Mouse (Mus musculus) neural tube, embryonic 15.5 days (tissue): Measurements from ENCODE around the gene Selenof. TPM values are rescaled to one million over a fixed set of nuclear protein-coding genes. Genes with fewer than 3 reads are reported as not detected.

Source experiments
- ATAC-seq: fragments of 200-750 bp; cut with Nextera tagmentation; 2 replicates; pipeline ENCODE4 v1.8.0; 2017; ENCODE audit warnings: mild to moderate bottlenecking, moderate TSS enrichment, moderate library complexity; ENCODE audit not compliant: low FRiP score
- H3K27ac ChIP-seq: fragments of 300-500 bp; sonication (generic); replicated peaks from 2 replicates; pipeline ENCODE4 v1.5.1; 2015; ENCODE audit warnings: mild to moderate bottlenecking, inconsistent platforms
- H3K27me3 ChIP-seq: fragments of 300-500 bp; sonication (generic); replicated peaks from 2 replicates; pipeline ENCODE4 v1.6.1; 2015; ENCODE audit warnings: inconsistent platforms
- H3K36me3 ChIP-seq: fragments of 300-500 bp; sonication (generic); 2 replicates; pipeline ENCODE4 v1.6.1; 2015; ENCODE audit warnings: inconsistent platforms
- H3K4me1 ChIP-seq: fragments of 300-500 bp; sonication (generic); 2 replicates; pipeline ENCODE4 v1.6.1; 2015; ENCODE audit warnings: inconsistent platforms
- H3K4me2 ChIP-seq: fragments of 300-500 bp; sonication (generic); 2 replicates; pipeline ENCODE4 v1.6.1; 2015; ENCODE audit warnings: inconsistent platforms, mild to moderate bottlenecking, moderate library complexity
- H3K4me3 ChIP-seq: fragments of 300-500 bp; sonication (generic); replicated peaks from 2 replicates; pipeline ENCODE4 v1.5.1; 2015; ENCODE audit warnings: mild to moderate bottlenecking, inconsistent platforms
- H3K9ac ChIP-seq: fragments of 300-500 bp; sonication (generic); replicated peaks from 2 replicates; pipeline ENCODE4 v1.6.1; 2015; ENCODE audit warnings: mild to moderate bottlenecking, inconsistent platforms
- H3K9me3 ChIP-seq: fragments of 300-500 bp; sonication (generic); replicated peaks from 2 replicates; pipeline ENCODE4 v1.6.1; 2016; ENCODE audit warnings: inconsistent platforms
- WGBS: fragments of 180-500 bp; shearing (Covaris S2); methylation state at CpG from one replicate; pipeline ENCODE4 v1.1.7; 2015; ENCODE audit warnings: mixed read lengths; 5-methylcytosine and 5-hydroxymethylcytosine counted together
- polyA plus RNA-seq: library from polyadenylated mRNA; unstranded; fragments of >200 nt; fragmentation: Nextera tagmentation; extraction: Ambion mirVana; gene quantifications from 2 replicates; pipeline ENCODE4 v1.2.1, GENCODE M21; 2015

Selenof gene
- 598 and 611 TPM in 2 replicates for polyA plus RNA-seq

DNA sequence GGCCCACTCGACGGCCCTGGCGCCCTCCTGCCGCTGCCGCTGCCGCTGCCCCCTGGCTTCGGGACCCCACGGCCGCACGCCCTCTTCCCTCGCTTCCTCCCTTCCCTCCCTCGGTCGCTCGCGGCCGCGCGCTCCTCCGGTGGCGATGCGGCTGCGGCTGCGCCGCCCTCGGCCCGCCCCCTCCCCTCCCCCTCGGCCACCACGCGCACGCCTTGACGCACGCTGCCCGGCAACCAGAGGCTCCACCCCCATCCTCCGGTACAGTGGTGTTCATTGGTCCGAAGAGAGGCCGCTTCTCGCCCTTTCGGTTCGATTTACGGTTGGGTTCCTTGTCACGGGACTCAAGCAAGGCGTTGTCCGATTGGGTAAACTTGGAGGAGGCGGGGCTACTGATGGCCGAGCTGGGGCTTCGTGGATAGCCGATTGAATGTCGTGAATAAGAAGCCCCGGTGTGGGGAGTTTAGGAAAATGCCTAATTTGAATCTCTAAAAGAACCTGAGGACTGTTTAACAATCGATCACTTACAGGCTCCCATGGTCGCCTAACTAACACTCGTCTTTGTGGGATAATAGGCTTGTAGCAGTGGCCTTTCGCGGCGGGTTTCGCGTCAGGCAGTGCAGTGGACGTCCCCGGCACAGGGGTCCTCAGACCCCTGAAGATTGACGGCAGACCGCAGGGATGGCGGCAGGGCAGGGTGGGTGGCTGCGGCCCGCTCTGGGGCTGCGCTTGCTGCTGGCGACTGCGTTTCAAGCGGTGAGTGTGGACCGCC is at the start of gene Selenof, which contains the start of gene Hs2st1:
Gene Selenof, plus strand, starts transcription at position 258 of the 769 bp plus-strand sequence.
Gene Hs2st1, minus strand, starts transcription at position 135 of the 769 bp plus-strand sequence.
- Histone ChIP-seq H3K4me2 (peak within 1 kb of the TSS; percentile 79), H3K4me1 (peaks cover 47% of the 10 kb centered on the region)
- WGBS = under 1% methylated on average over 65 of the region's 69 CpGs

GRCm38 (mm10) chr3:144527918-144528317 is 42.2 kb upstream of the Selenof start:
- 93% methylated on average over 7 of the region's 7 CpGs for WGBS

More for the DNA sequence above, at the start of gene Selenof, which contains the start of gene Hs2st1:
- Histone ChIP-seq H3K27ac (peak within 1 kb of the TSS; percentile 98), H3K36me3 (no peaks in the 10 kb centered on the region), H3K27me3 (no peaks in the 10 kb centered on the region), H3K9me3 (no peaks in the 10 kb centered on the region), H3K4me3 (peak within 1 kb of the TSS; percentile 62), H3K9ac (peak within 1 kb of the TSS; percentile 89)
- peak; percentile 99 for ATAC-seq

GRCm38 (mm10) chr3:144531023-144531422 is 39.1 kb upstream of the Selenof start:
- 50% methylated on average over 5 of the region's 5 CpGs for WGBS
- Histone ChIP-seq H3K4me3 (no peak overlapping the region), H3K9ac (no peak overlapping the region), H3K9me3 (no peaks in the 10 kb centered on the region), H3K27me3 (no peaks in the 10 kb centered on the region), H3K4me1 (peaks cover 17% of the 10 kb centered on the region), H3K27ac (no peak overlapping the region), H3K4me2 (no peak overlapping the region), H3K36me3 (no peaks in the 10 kb centered on the region)
- ATAC-seq = no peak

More at GRCm38 (mm10) chr3:144527918-144528317, 42.2 kb upstream of the Selenof start:
- Histone ChIP-seq H3K4me2 (no peak overlapping the region), H3K9ac (no peak overlapping the region), H3K27ac (no peak overlapping the region), H3K9me3 (no peaks in the 10 kb centered on the region), H3K27me3 (no peaks in the 10 kb centered on the region), H3K4me3 (no peak overlapping the region), H3K4me1 (peaks cover 17% of the 10 kb centered on the region), H3K36me3 (no peaks in the 10 kb centered on the region)
- no peak for ATAC-seq

DNA sequence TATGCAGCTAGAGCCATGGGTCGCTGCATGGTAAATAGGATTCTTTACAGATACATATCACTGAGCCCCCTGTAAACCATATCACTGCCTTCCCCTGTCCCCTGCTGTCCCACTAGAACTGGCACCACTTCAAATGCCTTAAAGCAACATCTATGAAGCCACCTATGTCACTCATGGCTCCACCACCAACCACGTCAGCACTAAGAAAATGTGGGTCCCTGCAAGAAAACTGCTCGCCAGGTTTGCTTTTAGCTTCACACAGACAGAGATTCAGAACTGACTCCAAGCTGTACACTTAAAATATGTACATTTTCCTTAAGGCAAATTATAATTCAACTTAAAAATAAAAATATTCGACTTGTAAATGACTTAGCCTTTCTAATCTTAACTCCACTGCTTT is 35.0 kb upstream of the Selenof start:
- Histone ChIP-seq H3K4me3 (no peak overlapping the region), H3K4me1 (peaks cover 14% of the 10 kb centered on the region), H3K27ac (no peak overlapping the region), H3K36me3 (no peaks in the 10 kb centered on the region), H3K9ac (no peak overlapping the region), H3K9me3 (no peaks in the 10 kb centered on the region), H3K4me2 (no peak overlapping the region), H3K27me3 (no peaks in the 10 kb centered on the region)
- ATAC-seq = no peak
- 93% methylated on average over 4 of the region's 4 CpGs for WGBS

GRCm38 (mm10) chr3:144537078-144537855 is 32.8 kb upstream of the Selenof start:
- H3K4me3 ChIP-seq = no peak overlapping the region
- ATAC-seq = no peak
- no peak overlapping the region for H3K9ac ChIP-seq
- no peak overlapping the region for H3K4me2 ChIP-seq
- no peaks in the 10 kb centered on the region for H3K36me3 ChIP-seq
- no peak overlapping the region for H3K27ac ChIP-seq
- H3K9me3 ChIP-seq = no peaks in the 10 kb centered on the region
- H3K4me1 ChIP-seq = peaks cover 18% of the 10 kb centered on the region
- no peaks in the 10 kb centered on the region for H3K27me3 ChIP-seq
- 80% methylated on average over 7 of the region's 7 CpGs for WGBS

- no peak overlapping the region for H3K27ac ChIP-seq
- no peak for ATAC-seq
- WGBS = 81% methylated on average over 3 of the region's 3 CpGs
- no peak overlapping the region for H3K4me3 ChIP-seq
- H3K4me2 ChIP-seq = no peak overlapping the region
- no peaks in the 10 kb centered on the region for H3K9me3 ChIP-seq
- H3K9ac ChIP-seq = no peak overlapping the region
- H3K27me3 ChIP-seq = no peaks in the 10 kb centered on the region
- no peaks in the 10 kb centered on the region for H3K36me3 ChIP-seq
- peaks cover 22% of the 10 kb centered on the region for H3K4me1 ChIP-seq
Observed at GRCm38 (mm10) chr3:144539051-144539450, 31.1 kb upstream of the Selenof start.

DNA sequence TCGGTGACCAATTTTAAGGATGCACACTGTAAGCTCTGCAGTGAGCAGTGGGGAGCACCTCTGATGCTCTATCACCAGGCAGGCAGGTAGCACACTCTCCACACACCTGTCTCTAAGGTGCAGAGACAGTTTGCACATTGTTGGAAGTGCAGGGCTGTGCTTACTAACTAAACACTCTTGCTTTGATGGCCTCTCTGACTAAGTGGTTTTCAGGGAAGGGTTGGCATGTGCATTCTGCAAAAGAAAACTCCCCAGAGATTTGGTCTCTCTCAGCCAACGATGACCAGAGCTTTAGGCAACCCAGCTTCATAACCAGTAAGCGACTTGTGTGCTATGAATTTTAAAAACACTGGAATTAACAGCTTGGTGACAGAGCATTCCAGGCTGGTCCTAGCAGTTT is 29.3 kb upstream of the Selenof start:
- ATAC-seq = no peak
- no peak overlapping the region for H3K9ac ChIP-seq
- H3K27ac ChIP-seq = no peak overlapping the region
- H3K4me1 ChIP-seq = peaks cover 29% of the 10 kb centered on the region
- no peaks in the 10 kb centered on the region for H3K36me3 ChIP-seq
- no peak overlapping the region for H3K4me3 ChIP-seq
- WGBS = 76% methylated on average over 3 of the region's 3 CpGs
- no peak overlapping the region for H3K4me2 ChIP-seq
- no peaks in the 10 kb centered on the region for H3K9me3 ChIP-seq
- H3K27me3 ChIP-seq = no peaks in the 10 kb centered on the region

- ATAC-seq = no peak
- no peak overlapping the region for H3K4me3 ChIP-seq
- H3K4me2 ChIP-seq = no peak overlapping the region
- H3K9me3 ChIP-seq = no peaks in the 10 kb centered on the region
- no peaks in the 10 kb centered on the region for H3K36me3 ChIP-seq
- H3K9ac ChIP-seq = no peak overlapping the region
- H3K4me1 ChIP-seq = peaks cover 36% of the 10 kb centered on the region
- 69% methylated on average over 6 of the region's 6 CpGs for WGBS
- H3K27ac ChIP-seq = no peak overlapping the region
- H3K27me3 ChIP-seq = no peaks in the 10 kb centered on the region
Observed at GRCm38 (mm10) chr3:144541906-144542438, 28.1 kb upstream of the Selenof start.

DNA sequence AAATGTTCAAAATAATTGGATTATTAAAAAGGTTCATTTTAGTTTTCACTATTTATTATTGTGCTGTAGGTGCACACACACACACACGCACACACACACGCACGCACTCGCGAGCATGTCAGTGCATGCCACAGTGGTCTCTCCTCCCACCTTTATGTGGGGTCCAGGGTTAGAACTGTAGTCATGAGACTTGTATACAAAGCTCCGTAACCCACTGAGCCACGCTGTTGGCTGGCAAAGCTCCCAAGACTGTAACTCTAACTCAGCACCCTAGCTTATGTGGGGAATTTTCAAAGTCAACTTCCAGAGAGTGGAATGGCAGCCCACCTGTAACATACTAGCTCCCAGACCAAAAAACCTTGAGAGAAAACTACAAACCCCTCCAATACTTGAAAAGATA is 25.0 kb upstream of the Selenof start:
- no peaks in the 10 kb centered on the region for H3K27me3 ChIP-seq
- H3K4me3 ChIP-seq = no peak overlapping the region
- no peak overlapping the region for H3K4me2 ChIP-seq
- ATAC-seq = no peak
- H3K27ac ChIP-seq = no peak overlapping the region
- no peak overlapping the region for H3K9ac ChIP-seq
- no peaks in the 10 kb centered on the region for H3K9me3 ChIP-seq
- WGBS = 78% methylated on average over 7 of the region's 7 CpGs
- no peaks in the 10 kb centered on the region for H3K36me3 ChIP-seq
- H3K4me1 ChIP-seq = peaks cover 34% of the 10 kb centered on the region

- Histone ChIP-seq H3K27ac (no peak overlapping the region), H3K36me3 (no peaks in the 10 kb centered on the region), H3K4me2 (no peak overlapping the region), H3K9me3 (no peaks in the 10 kb centered on the region), H3K9ac (no peak overlapping the region), H3K27me3 (no peaks in the 10 kb centered on the region), H3K4me3 (no peak overlapping the region), H3K4me1 (peaks cover 33% of the 10 kb centered on the region)
- ATAC-seq = no peak
- WGBS = 12% methylated on average over 4 of the region's 4 CpGs
Observed at GRCm38 (mm10) chr3:144545832-144546231, 24.3 kb upstream of the Selenof start.

- H3K27me3 ChIP-seq = no peaks in the 10 kb centered on the region
- H3K9me3 ChIP-seq = no peaks in the 10 kb centered on the region
- no peak overlapping the region for H3K27ac ChIP-seq
- H3K36me3 ChIP-seq = no peaks in the 10 kb centered on the region
- no peak overlapping the region for H3K4me2 ChIP-seq
- no peak overlapping the region for H3K4me3 ChIP-seq
- WGBS = 33% methylated on average over 4 of the region's 4 CpGs
- H3K9ac ChIP-seq = no peak overlapping the region
- ATAC-seq = no peak
- H3K4me1 ChIP-seq = peaks cover 29% of the 10 kb centered on the region
Observed at GRCm38 (mm10) chr3:144546490-144546889, 23.6 kb upstream of the Selenof start.
